Mouse (Mus musculus): Measurements from ENCODE around the gene Zfp459. TPM values are rescaled to one million over a fixed set of nuclear protein-coding genes. Genes with fewer than 3 reads are reported as not detected.

Zfp459 gene
- total and polyA plus RNA-seq, 3 experiments: not detected

GRCm38 (mm10) chr13:67420558-67421206 is 536 bp downstream of the Zfp459 start:
- Histone ChIP-seq H3K79me2 (ENCODE audit: control insufficient read depth, insufficient read depth, low read length, poor library complexity) (no peaks in the 10 kb centered on the region), H3K4me1 (ENCODE audit: control insufficient read depth in 1 of 2, insufficient read depth in 2 of 2, low read length in 2 of 2) (no peaks in the 10 kb centered on the region), H3K27ac (ENCODE audit: control insufficient read depth, low read depth, low read length) (no peak overlapping the region), H3K36me3 (ENCODE audit: control insufficient read depth in 1 of 2, insufficient read depth in 2 of 2, low read length in 2 of 2) (no peaks in the 10 kb centered on the region), H3K4me3 (ENCODE audit: control insufficient read depth in 1 of 2, insufficient read depth in 1 of 2, low read depth in 2 of 2, low read length in 2 of 2) (no peak overlapping the region), H3K9me3 (replicated peaks; ENCODE audit: insufficient read depth, low read length) (no peaks in the 10 kb centered on the region), H3K9ac (ENCODE audit: control insufficient read depth, low read depth, low read length, poor library complexity, severe bottlenecking) (no peak overlapping the region), H3K27me3 (ENCODE audit: control insufficient read depth in 1 of 2, insufficient read depth in 2 of 2, low read length in 2 of 2) (no peaks in the 10 kb centered on the region)
- TF ChIP-seq CHD1 (IDR thresholded peaks at IDR 0.05; ENCODE audit: low read depth, low read length): no peak
- no peak for TF ChIP-seq TAL1 (IDR thresholded peaks at IDR 0.05; ENCODE audit: low read length)
- no peak for TF ChIP-seq JUND (IDR thresholded peaks at IDR 0.05; ENCODE audit: low read depth, low read length)
- no peak for TF ChIP-seq ETS1 (IDR thresholded peaks at IDR 0.05; ENCODE audit: low read depth, low read length)
- no peak for TF ChIP-seq CTCF (IDR thresholded peaks at IDR 0.05 in 2 of 3, conservative IDR thresholded peaks at IDR 0.05 in 1 of 3; ENCODE audit: control insufficient read depth in 1 of 3, insufficient read depth in 1 of 3, low read depth in 2 of 3, low read length in 3 of 3, poor library complexity in 1 of 3, severe bottlenecking in 1 of 3)
- no peak for TF ChIP-seq SIN3A (IDR thresholded peaks at IDR 0.05; ENCODE audit: low read length)
- TF ChIP-seq MAX (IDR thresholded peaks at IDR 0.05; ENCODE audit: low read length): no peak
- TF ChIP-seq MYB (IDR thresholded peaks at IDR 0.05; ENCODE audit: low read depth, low read length): no peak
- no peak for TF ChIP-seq POLR2A (IDR thresholded peaks at IDR 0.05; ENCODE audit: control insufficient read depth in 1 of 2, insufficient read depth in 1 of 2, low read depth in 1 of 2, low read length in 2 of 2, poor library complexity in 1 of 2)
- TF ChIP-seq HCFC1 (IDR thresholded peaks at IDR 0.05; ENCODE audit: low read depth, low read length): no peak
- no peak for TF ChIP-seq ZKSCAN1 (IDR thresholded peaks at IDR 0.05; ENCODE audit: low read depth, low read length)
- no peak for TF ChIP-seq MAFK (IDR thresholded peaks at IDR 0.05; ENCODE audit: borderline replicate concordance, low read depth, low read length)
- no peak for TF ChIP-seq USF1 (IDR thresholded peaks at IDR 0.05; ENCODE audit: low read depth, low read length)
- no peak for TF ChIP-seq EP300 (IDR thresholded peaks at IDR 0.05; ENCODE audit: low read depth in 1 of 2, low read length in 2 of 2)
- DNase-seq (ENCODE audit: low read depth, low spot score): no peak

DNA sequence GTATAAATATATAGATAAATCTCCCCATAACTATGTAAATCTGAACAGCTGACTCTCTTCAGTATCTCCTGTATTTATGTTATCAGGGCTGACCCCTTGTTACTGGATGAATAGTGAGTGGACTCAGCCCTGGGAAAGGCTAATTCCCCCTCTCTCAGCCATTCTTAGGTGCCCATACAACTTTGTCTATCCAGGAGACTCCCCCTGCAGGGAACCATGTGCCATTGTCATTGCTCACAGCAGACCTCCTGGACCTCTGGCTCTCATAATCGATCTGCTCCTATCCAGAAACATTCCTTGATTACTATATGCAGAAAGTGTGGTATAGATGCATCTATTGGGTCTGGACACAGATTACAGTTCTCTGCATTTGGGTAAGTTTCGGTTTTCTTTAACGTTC is 4.4 kb downstream of the Zfp459 start:
- no peak for TF ChIP-seq ZMIZ1 (IDR thresholded peaks at IDR 0.05; ENCODE audit: low read depth, low read length)
- no peak for TF ChIP-seq ZKSCAN1 (IDR thresholded peaks at IDR 0.05; ENCODE audit: low read depth, low read length)
- TF ChIP-seq MEF2A (IDR thresholded peaks at IDR 0.05; ENCODE audit: extremely low read depth, insufficient replicate concordance, low read depth, low read length, poor library complexity, severe bottlenecking): no peak
- TF ChIP-seq EP300 (IDR thresholded peaks at IDR 0.05; ENCODE audit: low read depth in 1 of 2, low read length in 2 of 2): no peak
- TF ChIP-seq RAD21 (IDR thresholded peaks at IDR 0.05; ENCODE audit: low read depth, low read length): no peak
- H3K27ac ChIP-seq (ENCODE audit: control insufficient read depth, low read depth, low read length): no peak overlapping the region
- no peaks in the 10 kb centered on the region for H3K79me2 ChIP-seq (ENCODE audit: control insufficient read depth, insufficient read depth, low read length, poor library complexity)
- no peaks in the 10 kb centered on the region for H3K27me3 ChIP-seq (ENCODE audit: control insufficient read depth in 1 of 2, insufficient read depth in 2 of 2, low read length in 2 of 2)
- H3K9me3 ChIP-seq (replicated peaks; ENCODE audit: insufficient read depth, low read length): no peaks in the 10 kb centered on the region
- no peaks in the 10 kb centered on the region for H3K36me3 ChIP-seq (ENCODE audit: control insufficient read depth in 1 of 2, insufficient read depth in 2 of 2, low read length in 2 of 2)
- H3K4me3 ChIP-seq (ENCODE audit: control insufficient read depth in 1 of 2, insufficient read depth in 1 of 2, low read depth in 2 of 2, low read length in 2 of 2): no peak overlapping the region
- H3K4me1 ChIP-seq (ENCODE audit: control insufficient read depth in 1 of 2, insufficient read depth in 2 of 2, low read length in 2 of 2): no peaks in the 10 kb centered on the region
- DNase-seq (ENCODE audit: low read depth, low spot score): no peak
- H3K9ac ChIP-seq (ENCODE audit: control insufficient read depth, low read depth, low read length, poor library complexity, severe bottlenecking): no peak overlapping the region
